Mouse (Mus musculus) monocyte, adult 5-6 weeks (primary cell): ENCODE data around the gene Sf3b5. TPM values are rescaled to one million over a fixed set of nuclear protein-coding genes. Genes with fewer than 3 reads are reported as not detected.
"Not testable (repeated sequence)": the region's sequence is repeated elsewhere in the genome, so short reads cannot be mapped to it uniquely, and the experiment has no call there.

Experiments
- ATAC-seq: fragments of 153-309, 156-312 bp; replicated peaks from 2 replicates; pipeline ENCODE4 v1.8.0; 2017; ENCODE audit warnings: mild to moderate bottlenecking; ENCODE audit not compliant: low TSS enrichment, insufficient number of reproducible peaks, severe bottlenecking, poor library complexity, low FRiP score
- total RNA-seq: library from RNA; stranded (forward); fragments of 200-1000, 200-491, 200-594 nt; gene quantifications from 3 replicates; pipeline ENCODE4 v1.2.3, GENCODE M21; 2017

The Sf3b5 gene
- total RNA-seq, 1 experiment from 2014 or later: 13.9 TPM

- no peak for ATAC-seq
Observed at GRCm38 (mm10) chr10:12993411-12994039, 11.6 kb upstream of the Sf3b5 start.

- peak; percentile 98 for ATAC-seq
Observed at GRCm38 (mm10) chr10:12996736-12997477, 8.2 kb upstream of the Sf3b5 start.

- ATAC-seq: peak; percentile 99
Observed at GRCm38 (mm10) chr10:13007876-13008736, 3.0 kb downstream of the Sf3b5 start.

- ATAC-seq: no peak; the same call in 1 of the 2 replicates
Observed at GRCm38 (mm10) chr10:13008737-13009121, 3.6 kb downstream of the Sf3b5 start.

- no peak for ATAC-seq
Observed at GRCm38 (mm10) chr10:13014026-13014425, 8.9 kb downstream of the Sf3b5 start.

GRCm38 (mm10) chr10:13016573-13016972, 11.4 kb downstream of the Sf3b5 start:
- ATAC-seq: peak; percentile 64

GRCm38 (mm10) chr10:13018510-13018909, 13.4 kb downstream of the Sf3b5 start:
- ATAC-seq: no peak

- ATAC-seq: no peak
Observed at GRCm38 (mm10) chr10:13019026-13019425, 13.9 kb downstream of the Sf3b5 start.

GRCm38 (mm10) chr10:13022103-13022502, 17.0 kb downstream of the Sf3b5 start:
- no peak for ATAC-seq

- ATAC-seq: not testable (repeated sequence)
Observed at GRCm38 (mm10) chr10:13023985-13024384, 18.8 kb downstream of the Sf3b5 start.

- no peak for ATAC-seq
Observed at GRCm38 (mm10) chr10:13027702-13028101, 22.6 kb downstream of the Sf3b5 start.

GRCm38 (mm10) chr10:13028215-13028614, 23.1 kb downstream of the Sf3b5 start:
- no peak for ATAC-seq

- no peak for ATAC-seq
Observed at GRCm38 (mm10) chr10:13029416-13029815, 24.3 kb downstream of the Sf3b5 start.

- no peak for ATAC-seq
Observed at GRCm38 (mm10) chr10:13035270-13035669, 30.1 kb downstream of the Sf3b5 start.

- ATAC-seq: no peak
Observed at GRCm38 (mm10) chr10:13039637-13040174, 34.6 kb downstream of the Sf3b5 start.

GRCm38 (mm10) chr10:13044659-13045058, 39.5 kb downstream of the Sf3b5 start:
- ATAC-seq: no peak

GRCm38 (mm10) chr10:13047816-13048215, 42.7 kb downstream of the Sf3b5 start:
- ATAC-seq: no peak

GRCm38 (mm10) chr10:13056863-13057381, 51.8 kb downstream of the Sf3b5 start:
- no peak for ATAC-seq
